Mouse (Mus musculus) T-helper 1 cell (primary cell): Measurements from ENCODE around the gene Usp13.

ENCODE experiments used
- in situ Hi-C: fragments of 300-600 bp; cut with MboI, MseI; formaldehyde crosslinking; loops from one replicate; pipeline ENCODE4 v1.15.1; 2025; ENCODE audit warnings: high pct_unique_total_duplicates

The Usp13 gene

GRCm38 (mm10) chr3:32939802-32940501 is 122.6 kb downstream of the Usp13 start:
- in situ Hi-C loops, result no loop called here

GRCm38 (mm10) chr3:32947486-32947885 is 130.1 kb downstream of the Usp13 start:
- in situ Hi-C loops, result no loop called here

GRCm38 (mm10) chr3:32951382-32951781 is 134.0 kb downstream of the Usp13 start:
- in situ Hi-C loops, result no loop called here

- in situ Hi-C loops, result no loop called here
These were observed 144.1 kb downstream of the Usp13 start for GRCm38 (mm10) chr3:32961494-32961893.

- in situ Hi-C loops, result no loop called here
These were observed 148.2 kb downstream of the Usp13 start for GRCm38 (mm10) chr3:32965528-32965927.

GRCm38 (mm10) chr3:32968671-32969425 is 151.5 kb downstream of the Usp13 start:
- in situ Hi-C loops, result no loop called here

- in situ Hi-C loops, result no loop called here
These were observed 152.9 kb downstream of the Usp13 start for GRCm38 (mm10) chr3:32970257-32970656.

GRCm38 (mm10) chr3:32979238-32979637 is 161.9 kb downstream of the Usp13 start:
- in situ Hi-C loops, result no loop called here

GRCm38 (mm10) chr3:32979981-32980380 is 162.6 kb downstream of the Usp13 start:
- in situ Hi-C loops, result no loop called here

- in situ Hi-C loops, result no loop called here
These were observed 167.8 kb downstream of the Usp13 start for GRCm38 (mm10) chr3:32985141-32985540.
